Mouse (Mus musculus) E14TG2a.4 (cell line): ENCODE data around the gene Pkn1.

Experiments used
- CTCF ChIP-seq: conservative IDR thresholded peaks from 2 replicates; pipeline ENCODE4 v1.5.1; 2014; ENCODE audit warnings: low read length
- NANOG ChIP-seq: IDR thresholded peaks from 2 replicates; pipeline ENCODE4 v1.6.1; 2014; ENCODE audit warnings: borderline replicate concordance, low read length, mixed read lengths

- no peak for TF ChIP-seq CTCF
- TF ChIP-seq NANOG = no peak
These were observed 30.0 kb downstream of the Pkn1 start for GRCm38 (mm10) chr8:83669013-83669412.
